Mouse (Mus musculus): ENCODE results near the gene Cyp2c68.

DNA sequence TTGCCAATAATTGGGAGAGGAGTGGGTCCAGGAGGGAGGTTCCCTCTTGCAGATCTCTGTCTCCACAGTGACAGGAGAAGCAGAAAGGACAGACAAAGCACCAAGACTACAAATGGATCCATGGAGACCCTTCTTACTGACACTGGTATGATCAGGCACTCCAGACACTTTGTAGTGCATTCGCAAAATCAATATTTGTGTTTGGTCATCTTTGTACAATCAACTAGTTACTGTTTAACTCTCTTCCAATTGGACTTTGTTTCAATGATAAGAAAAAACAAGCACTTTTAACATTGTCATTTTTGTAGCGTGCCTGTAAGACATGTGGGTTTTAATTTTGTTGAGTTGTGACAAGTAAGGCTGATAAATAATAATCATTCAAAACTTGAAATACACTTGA is at the start of gene Cyp2c68:
- TF ChIP-seq CTCF (IDR thresholded peaks at IDR 0.05; ENCODE audit: low read depth) (no peak), EP300 (IDR thresholded peaks at IDR 0.05; ENCODE audit: low read depth) (no peak)

All from liver, embryonic 14.5 days (tissue).